Mouse (Mus musculus) spleen, adult 2 months (tissue): ENCODE measurements around the gene Plekhg1.

ENCODE experiments used
- CTCF ChIP-seq: fragments of 200-500 bp; IDR thresholded peaks from 2 replicates; pipeline ENCODE4 v1.5.1; 2011; ENCODE audit warnings: mild to moderate bottlenecking, inconsistent platforms; ENCODE audit not compliant: insufficient read depth, insufficient read length, insufficient replicate concordance; ENCODE audit errors: extremely low read depth
- POLR2A ChIP-seq: fragments of 200-500 bp; IDR thresholded peaks from 2 replicates; pipeline ENCODE4 v1.6.1; 2011; ENCODE audit warnings: low read depth, low read length, inconsistent platforms

DNA sequence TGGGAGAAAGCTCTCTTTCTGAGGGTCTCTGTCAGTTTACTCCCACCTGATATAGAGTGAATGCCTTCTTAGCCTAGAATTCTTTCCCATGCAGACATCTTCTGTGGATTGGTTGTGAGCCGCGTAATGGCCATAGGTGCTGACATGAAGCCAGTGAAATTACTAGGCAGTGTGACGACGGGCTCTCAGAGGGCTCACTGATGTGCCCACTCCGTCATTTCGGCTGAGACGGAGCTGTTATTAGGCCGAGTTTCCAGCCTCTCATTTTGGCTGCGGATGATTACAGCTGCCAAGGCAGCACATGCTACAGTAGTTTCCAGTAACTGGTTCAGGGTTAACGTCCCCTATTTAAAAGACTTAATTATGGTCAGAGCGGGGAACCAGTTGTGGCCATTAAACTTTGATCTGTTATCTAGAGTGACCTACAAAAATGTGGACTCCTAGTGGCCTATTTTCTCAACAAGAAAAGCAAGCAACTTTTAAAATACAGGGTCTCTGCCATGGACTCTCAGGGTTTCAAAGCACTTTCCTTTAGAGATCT is 160.3 kb downstream of the Plekhg1 start:
- TF ChIP-seq CTCF: no peak
- no peak for TF ChIP-seq POLR2A
